Comparison of ENCODE assay signal across 10 mouse cellular contexts in genomic region chr11:90187441-90187840, GRCm38 (mm10). TPM values are rescaled to one million over a fixed set of nuclear protein-coding genes. Genes with fewer than 3 reads are reported as not detected.
DNase-seq lines count a peak whose midpoint lies in the region; ATAC-seq and TF ChIP-seq lines count a peak whose summit lies in the region.
"Had no signal": no experiment of that assay in that cellular context is flagged by ENCODE, and none has a peak within 500 bp of the region (broad histone marks: within the 10 kb centered on the region; RNA-seq: fewer than 3 reads in every experiment).

Gene Gm45716 (plus strand): TSS chr11:90187683.

- H3K9me3 ChIP-seq in liver, postnatal 0 days (ENCODE audit: low read length) = no peaks in the 10 kb centered on the region
- H3K9me3 ChIP-seq in liver, embryonic 12.5 days (replicated peaks) = no peaks in the 10 kb centered on the region
- no peaks in the 10 kb centered on the region for H3K9me3 ChIP-seq in forebrain, embryonic 15.5 days
- H3K9me3 ChIP-seq in intestine, postnatal 0 days (ENCODE audit: control insufficient read depth) = no peaks in the 10 kb centered on the region
- H3K9me3 ChIP-seq in liver, embryonic 11.5 days (ENCODE audit: control insufficient read depth, low read length) = no peaks in the 10 kb centered on the region

- 88% methylated on average over 7 of the region's 7 CpGs for WGBS in liver, postnatal 0 days (ENCODE audit: insufficient replicate concordance)
- 76% methylated on average over 7 of the region's 7 CpGs for WGBS in liver, embryonic 12.5 days (ENCODE audit: insufficient replicate concordance)
- 87% methylated on average over 7 of the region's 7 CpGs for WGBS in forebrain, embryonic 15.5 days
- 87% methylated on average over 7 of the region's 7 CpGs for WGBS in intestine, postnatal 0 days
- WGBS in liver, embryonic 11.5 days = 86% methylated on average over 7 of the region's 7 CpGs

- ATAC-seq in liver, postnatal 0 days = no peak
- no peak for ATAC-seq in liver, embryonic 12.5 days
- no peak for ATAC-seq in forebrain, embryonic 15.5 days (replicated peaks)
- no peak for ATAC-seq in intestine, postnatal 0 days
- no peak for ATAC-seq in liver, embryonic 11.5 days (replicated peaks; ENCODE audit: low FRiP score)

- H3K27ac ChIP-seq in liver, postnatal 0 days (ENCODE audit: low read depth) = no peak within 1 kb of the TSS
- H3K27ac ChIP-seq in liver, embryonic 12.5 days = no peak within 1 kb of the TSS
- no peak within 1 kb of the TSS for H3K27ac ChIP-seq in forebrain, embryonic 15.5 days (replicated peaks)
- no peak within 1 kb of the TSS for H3K27ac ChIP-seq in intestine, postnatal 0 days (ENCODE audit: low read depth, low read length)
- H3K27ac ChIP-seq in liver, embryonic 11.5 days (ENCODE audit: low read depth, low read length) = no peak within 1 kb of the TSS

- no peak for TF ChIP-seq EP300 in liver, postnatal 0 days (IDR thresholded peaks at IDR 0.05; ENCODE audit: low read depth)

- no peaks in the 10 kb centered on the region for H3K36me3 ChIP-seq in liver, postnatal 0 days (replicated peaks; ENCODE audit: insufficient read depth, low read length)
- no peaks in the 10 kb centered on the region for H3K36me3 ChIP-seq in liver, embryonic 12.5 days
- H3K36me3 ChIP-seq in forebrain, embryonic 15.5 days = no peaks in the 10 kb centered on the region
- H3K36me3 ChIP-seq in intestine, postnatal 0 days (ENCODE audit: control insufficient read depth, insufficient read depth) = no peaks in the 10 kb centered on the region
- H3K36me3 ChIP-seq in liver, embryonic 11.5 days (ENCODE audit: control insufficient read depth, insufficient read depth, low read length) = no peaks in the 10 kb centered on the region

- H3K27me3 ChIP-seq in liver, postnatal 0 days (ENCODE audit: insufficient read depth, low read length) = no peaks in the 10 kb centered on the region
- H3K27me3 ChIP-seq in liver, embryonic 12.5 days (replicated peaks) = no peaks in the 10 kb centered on the region
- no peaks in the 10 kb centered on the region for H3K27me3 ChIP-seq in forebrain, embryonic 15.5 days
- H3K27me3 ChIP-seq in intestine, postnatal 0 days (replicated peaks; ENCODE audit: control insufficient read depth, insufficient read depth, low read length) = no peaks in the 10 kb centered on the region
- no peaks in the 10 kb centered on the region for H3K27me3 ChIP-seq in liver, embryonic 11.5 days (replicated peaks; ENCODE audit: control insufficient read depth, insufficient read depth, low read length)

- H3K4me3 ChIP-seq in liver, postnatal 0 days (ENCODE audit: low read depth, low read length) = no peak within 1 kb of the TSS
- H3K4me3 ChIP-seq in liver, embryonic 12.5 days = no peak within 1 kb of the TSS
- H3K4me3 ChIP-seq in forebrain, embryonic 15.5 days = no peak within 1 kb of the TSS
- H3K4me3 ChIP-seq in intestine, postnatal 0 days (ENCODE audit: low read depth, low read length) = no peak within 1 kb of the TSS
- H3K4me3 ChIP-seq in liver, embryonic 11.5 days (ENCODE audit: low read depth, low read length) = no peak within 1 kb of the TSS

- no peak within 1 kb of the TSS for H3K4me2 ChIP-seq in liver, postnatal 0 days (ENCODE audit: low read depth, low read length)
- no peak within 1 kb of the TSS for H3K4me2 ChIP-seq in liver, embryonic 12.5 days
- H3K4me2 ChIP-seq in forebrain, embryonic 15.5 days (replicated peaks) = no peak within 1 kb of the TSS
- H3K4me2 ChIP-seq in intestine, postnatal 0 days (replicated peaks; ENCODE audit: low read depth) = no peak within 1 kb of the TSS
- no peak within 1 kb of the TSS for H3K4me2 ChIP-seq in liver, embryonic 11.5 days

- TF ChIP-seq CTCF in liver, postnatal 0 days (IDR thresholded peaks at IDR 0.05; ENCODE audit: low read depth) = no peak
- no peak for TF ChIP-seq CTCF in intestine, postnatal 0 days (IDR thresholded peaks at IDR 0.05; ENCODE audit: low read depth)

- H3K4me1 ChIP-seq in liver, postnatal 0 days (ENCODE audit: insufficient read depth) = no peaks in the 10 kb centered on the region
- no peaks in the 10 kb centered on the region for H3K4me1 ChIP-seq in liver, embryonic 12.5 days
- H3K4me1 ChIP-seq in forebrain, embryonic 15.5 days = no peaks in the 10 kb centered on the region
- no peaks in the 10 kb centered on the region for H3K4me1 ChIP-seq in intestine, postnatal 0 days (replicated peaks; ENCODE audit: control insufficient read depth, insufficient read depth, low read length)
- H3K4me1 ChIP-seq in liver, embryonic 11.5 days (replicated peaks; ENCODE audit: control insufficient read depth, insufficient read depth, low read length) = no peaks in the 10 kb centered on the region

- no peak for DNase-seq in liver, postnatal 0 days
- DNase-seq in retina, postnatal 1 day = peak; percentile 70
- DNase-seq in spleen, postnatal 14 days (ENCODE audit: low spot score in 2 of 2) = no peak
- DNase-seq in right cerebral cortex, adult 18-20 months = no peak
- no peak for DNase-seq in liver, embryonic 11.5 days (ENCODE audit: low spot score)
- DNase-seq: cerebellum, adult 11 months; kidney, postnatal 4 days had no signal

- no peak within 1 kb of the TSS for H3K9ac ChIP-seq in liver, postnatal 0 days (replicated peaks)
- no peak within 1 kb of the TSS for H3K9ac ChIP-seq in liver, embryonic 12.5 days
- no peak within 1 kb of the TSS for H3K9ac ChIP-seq in forebrain, embryonic 15.5 days (replicated peaks)
- H3K9ac ChIP-seq in intestine, postnatal 0 days (ENCODE audit: low read depth, low read length) = no peak within 1 kb of the TSS
- no peak within 1 kb of the TSS for H3K9ac ChIP-seq in liver, embryonic 11.5 days (ENCODE audit: low read depth, low read length)

RNA-seq across cellular contexts. Expression of gene Gm45716, which starts in this region (rescaled TPM):
- polyA plus RNA-seq in liver, postnatal 0 days (2015; fragmentation: Nextera tagmentation; extraction: Ambion mirVana) = 48.7 and 56.5 TPM in 2 replicates
- 3.0 and 3.4 TPM in 2 replicates for polyA plus RNA-seq in liver, embryonic 12.5 days (2016; fragmentation: Nextera tagmentation; extraction: Ambion mirVana)
- 18.2 and 19.4 TPM in 2 replicates for polyA plus RNA-seq in forebrain, embryonic 15.5 days (2015; fragmentation: Nextera tagmentation; extraction: Ambion mirVana)
- polyA plus RNA-seq in intestine, postnatal 0 days (2015; fragmentation: Nextera tagmentation; extraction: Ambion mirVana) = 23.9 and 25.4 TPM in 2 replicates
- 6.3 and 7.3 TPM in 2 replicates for polyA plus RNA-seq in liver, embryonic 11.5 days (2014; fragmentation: Nextera tagmentation; extraction: Ambion mirVana)
